Mouse (Mus musculus) natural killer cell, adult 2 months (primary cell): Measurements from ENCODE around the gene Il17rd.
A peak's percentile ranks its signal among the peaks of the same experiment; 100 is the strongest.

Source experiments
- DNase-seq, 2 experiments: peaks; one replicate each; pipeline ENCODE4 v3.0.0; 2022; ENCODE audit warnings: low spot score in 2 of 2

Gene Il17rd

GRCm38 (mm10) chr14:27044967-27045361 lies 6.2 kb downstream of the Il17rd start:
- peak; percentile 37 to 43 for DNase-seq

GRCm38 (mm10) chr14:27048231-27048956 lies 9.7 kb downstream of the Il17rd start:
- DNase-seq: no peak

DNA sequence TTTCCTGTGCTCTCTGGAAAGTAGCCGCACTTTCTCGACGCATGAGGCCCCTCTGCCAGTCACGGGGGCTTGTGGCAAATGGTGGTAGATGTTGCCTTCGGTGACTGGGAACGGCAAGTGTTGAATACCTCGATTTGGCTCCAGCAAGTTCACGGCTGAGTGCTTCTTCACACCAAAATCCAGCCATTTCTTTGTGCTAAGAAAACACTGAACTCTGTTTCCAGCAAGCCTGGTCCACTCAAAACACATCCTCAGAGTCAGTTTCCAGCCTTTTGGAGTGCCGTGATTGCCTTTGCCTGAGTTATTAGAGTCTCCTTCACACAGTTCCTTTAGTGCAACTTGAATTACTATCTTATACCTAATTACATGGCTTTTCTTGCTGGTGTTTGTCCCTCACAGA lies 11.3 kb downstream of the Il17rd start:
- DNase-seq: no peak

- no peak for DNase-seq
These were observed 12.1 kb downstream of the Il17rd start for GRCm38 (mm10) chr14:27050560-27051510.

GRCm38 (mm10) chr14:27051511-27051895 lies 12.8 kb downstream of the Il17rd start:
- DNase-seq: no peak

GRCm38 (mm10) chr14:27058535-27059223 lies 19.9 kb downstream of the Il17rd start:
- no peak for DNase-seq

DNA sequence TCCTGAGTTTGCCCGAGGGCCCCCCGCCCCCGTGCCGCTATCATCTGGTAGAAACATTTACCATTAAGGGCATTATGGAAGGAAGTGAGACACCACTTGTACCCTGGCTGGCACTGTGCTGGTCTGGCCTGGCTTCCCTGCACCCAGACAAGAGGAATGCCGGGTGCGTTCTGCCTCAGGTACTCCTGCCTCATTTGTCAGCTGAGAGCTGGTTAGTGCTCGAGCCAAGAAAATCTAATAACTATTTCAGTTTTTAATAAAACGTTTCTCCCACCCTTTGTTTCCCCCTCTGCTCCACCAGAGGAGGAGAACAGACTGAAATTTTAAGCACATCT lies 20.4 kb downstream of the Il17rd start:
- DNase-seq: no peak

GRCm38 (mm10) chr14:27063338-27063737 lies 24.6 kb downstream of the Il17rd start:
- DNase-seq: no peak

GRCm38 (mm10) chr14:27066171-27066929 lies 27.6 kb downstream of the Il17rd start:
- no peak for DNase-seq

GRCm38 (mm10) chr14:27067866-27068271 lies 29.1 kb downstream of the Il17rd start:
- no peak for DNase-seq

GRCm38 (mm10) chr14:27069434-27070097 lies 30.8 kb downstream of the Il17rd start:
- DNase-seq: no peak

- no peak for DNase-seq
These were observed 31.4 kb downstream of the Il17rd start for GRCm38 (mm10) chr14:27070128-27070527.

DNA sequence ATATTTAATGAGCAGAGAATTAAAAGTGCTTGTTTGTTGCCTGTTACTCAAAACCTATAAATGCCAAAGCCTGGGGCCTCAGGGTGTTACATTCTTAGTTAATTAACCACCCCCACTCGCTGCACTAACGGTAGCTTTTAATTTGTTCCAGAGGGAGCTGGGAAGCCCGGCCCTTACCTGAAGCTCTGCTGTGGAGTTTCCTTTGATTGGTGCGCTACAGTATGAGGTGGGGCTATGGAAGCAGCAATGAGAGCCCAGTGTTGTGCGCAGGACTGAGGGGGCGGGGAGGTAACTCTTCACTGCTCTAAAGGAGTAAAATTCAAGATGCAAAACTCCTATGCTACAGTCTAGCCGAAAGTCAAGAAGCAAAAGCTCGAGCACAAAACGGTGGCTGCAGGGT lies 32.0 kb downstream of the Il17rd start:
- DNase-seq: no peak

- DNase-seq: no peak
These were observed 33.2 kb downstream of the Il17rd start for GRCm38 (mm10) chr14:27071985-27072384.

GRCm38 (mm10) chr14:27075084-27075483 lies 36.3 kb downstream of the Il17rd start:
- DNase-seq: no peak

DNA sequence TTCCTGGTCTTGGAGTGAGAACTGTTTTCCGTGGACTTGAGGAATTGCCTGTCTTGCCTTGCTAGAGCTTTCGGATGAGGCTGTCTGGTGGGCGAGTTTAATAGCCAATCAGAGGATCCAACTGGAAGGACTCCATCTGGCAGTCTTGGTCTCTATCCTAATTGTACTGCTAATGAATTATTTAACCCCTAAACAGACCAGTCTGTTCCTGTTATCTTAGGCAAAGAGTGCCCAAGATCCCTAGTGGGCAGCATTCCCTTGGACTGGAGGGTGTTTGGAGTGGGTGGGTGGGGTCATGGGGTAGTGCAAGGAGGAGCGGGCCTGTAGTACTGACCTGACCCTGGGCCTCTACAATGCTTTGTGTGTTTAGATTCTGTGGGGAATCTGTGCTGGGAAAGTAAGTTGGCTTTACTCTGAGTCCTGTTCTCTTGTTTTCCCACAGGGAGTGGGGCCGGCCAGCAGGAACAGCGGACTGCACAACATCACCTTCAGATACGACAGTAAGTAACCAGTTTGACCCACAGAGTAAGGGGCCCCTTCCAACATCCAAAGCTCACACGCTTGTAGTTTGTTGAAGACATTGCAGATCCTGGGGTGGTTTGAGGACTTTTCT lies 37.3 kb downstream of the Il17rd start:
- no peak for DNase-seq

GRCm38 (mm10) chr14:27076522-27076920 lies 37.8 kb downstream of the Il17rd start:
- DNase-seq: no peak

- DNase-seq: no peak
These were observed 43.0 kb downstream of the Il17rd start for GRCm38 (mm10) chr14:27081536-27082275.

GRCm38 (mm10) chr14:27085471-27085870 lies 46.7 kb downstream of the Il17rd start:
- DNase-seq: no peak

- no peak for DNase-seq
These were observed 47.3 kb downstream of the Il17rd start for GRCm38 (mm10) chr14:27085999-27086398.
